Mouse (Mus musculus) E14TG2a.4 (cell line): ENCODE data around the gene Krt39.

ENCODE experiments used
- CTCF ChIP-seq: conservative IDR thresholded peaks from 2 replicates; pipeline ENCODE4 v1.5.1; 2014; ENCODE audit warnings: low read length
- POU5F1 ChIP-seq: IDR thresholded peaks from 2 replicates; pipeline ENCODE4 v1.6.1; 2014; ENCODE audit warnings: low read length, borderline replicate concordance

- no peak for TF ChIP-seq CTCF
- no peak for TF ChIP-seq POU5F1
Measured at GRCm38 (mm10) chr11:99492733-99493573, 28.2 kb downstream of the Krt39 start, which contains the start of gene Krt23.
